Mouse (Mus musculus) E14TG2a.4 (cell line): ENCODE data around the gene Tspoap1.

Source experiments
- CTCF ChIP-seq: conservative IDR thresholded peaks from 2 replicates; pipeline ENCODE4 v1.5.1; 2014; ENCODE audit warnings: low read length
- NANOG ChIP-seq: IDR thresholded peaks from 2 replicates; pipeline ENCODE4 v1.6.1; 2014; ENCODE audit warnings: borderline replicate concordance, low read length, mixed read lengths

DNA sequence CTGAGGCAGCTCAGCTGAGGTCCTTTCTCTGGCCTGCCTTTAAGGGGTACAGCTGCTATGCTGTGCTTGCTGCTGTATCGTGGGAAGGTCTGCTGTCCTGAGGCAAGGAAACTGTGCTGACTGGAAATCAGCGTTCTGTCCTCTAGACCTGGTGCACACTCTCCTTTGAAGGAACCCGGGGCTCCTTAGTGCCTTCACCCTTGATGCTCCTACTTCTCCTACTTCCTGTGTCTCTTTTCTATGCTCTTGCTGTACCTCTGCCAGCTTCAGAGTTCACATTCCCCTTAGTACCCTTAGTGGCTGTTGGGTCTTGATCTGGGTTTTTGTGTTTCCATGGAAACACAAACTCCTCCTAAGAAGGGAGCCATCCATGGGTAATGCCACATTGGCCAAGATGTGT lies 16.6 kb upstream of the Tspoap1 start:
- TF ChIP-seq CTCF (no peak), NANOG (no peak)
